Mouse (Mus musculus) liver, adult 2 months (tissue): ENCODE measurements around the gene Ube2g2. TPM values are rescaled to one million over a fixed set of nuclear protein-coding genes. Genes with fewer than 3 reads are reported as not detected.

Source experiments
- DNase-seq: peaks from one replicate; pipeline ENCODE4 v3.0.0-alpha.2; 2011; ENCODE audit warnings: low read depth, low spot score; ENCODE audit errors: extremely low read depth
- H3K27ac ChIP-seq: fragments of 200-500 bp; replicated peaks from 2 replicates; pipeline ENCODE4 v1.5.1; 2012; ENCODE audit warnings: low read depth, mild to moderate bottlenecking, control low read depth, inconsistent platforms, low read length; ENCODE audit not compliant: insufficient read depth
- H3K27me3 ChIP-seq: fragments of 200-500 bp; 2 replicates; pipeline ENCODE4 v1.6.1; 2012; ENCODE audit warnings: mild to moderate bottlenecking, moderate library complexity, low read length, inconsistent platforms; ENCODE audit not compliant: control insufficient read depth, insufficient read depth
- H3K36me3 ChIP-seq: fragments of 200-500 bp; 2 replicates; pipeline ENCODE4 v1.6.1; 2012; ENCODE audit warnings: low read length, inconsistent platforms; ENCODE audit not compliant: control insufficient read depth, insufficient read depth
- H3K4me1 ChIP-seq: fragments of 200-500 bp; 2 replicates; pipeline ENCODE4 v1.6.1; 2011; ENCODE audit warnings: low read length; ENCODE audit not compliant: control insufficient read depth, insufficient read depth
- H3K4me3 ChIP-seq: fragments of 200-500 bp; 2 replicates; pipeline ENCODE4 v1.5.1; 2011; ENCODE audit warnings: low read depth, mild to moderate bottlenecking, control low read depth, low read length, moderate library complexity; ENCODE audit not compliant: insufficient read depth
- H3K79me2 ChIP-seq: fragments of 200-500 bp; 2 replicates; pipeline ENCODE4 v1.6.1; 2012; ENCODE audit warnings: inconsistent platforms, mild to moderate bottlenecking, low read length, moderate library complexity; ENCODE audit not compliant: control insufficient read depth, insufficient read depth
- H3K9ac ChIP-seq: fragments of 200-500 bp; 2 replicates; pipeline ENCODE4 v1.6.1; 2012; ENCODE audit warnings: low read depth, mild to moderate bottlenecking, control low read depth, inconsistent platforms, low read length
- CTCF ChIP-seq: fragments of 200-500 bp; IDR thresholded peaks from 2 replicates; pipeline ENCODE4 v1.5.1; 2011; ENCODE audit warnings: low read depth, low read length, control low read depth
- POLR2A ChIP-seq: fragments of 200-500 bp; IDR thresholded peaks from 2 replicates; pipeline ENCODE4 v1.6.1; 2011; ENCODE audit warnings: low read length, control low read depth; ENCODE audit not compliant: insufficient read depth; ENCODE audit errors: extremely low read depth
- WGBS: fragments of 180-500 bp; shearing (Covaris S2); methylation state at CpG from one replicate; pipeline ENCODE4 v1.1.7; 2018; 5-methylcytosine and 5-hydroxymethylcytosine counted together
- polyA plus RNA-seq: library from polyadenylated mRNA; depleted of rRNA; stranded (reverse); fragments of >200 nt; gene quantifications from 2 replicates; pipeline ENCODE4 v1.2.3, GENCODE M21; 2012
- total RNA-seq: library from RNA; depleted of rRNA; stranded (reverse); fragments of >200 nt; gene quantifications from 2 replicates; pipeline ENCODE4 v1.2.3, GENCODE M21; 2014

The Ube2g2 gene
- total and polyA plus RNA-seq, 2 experiments: 21.6 to 30.4 TPM

DNA sequence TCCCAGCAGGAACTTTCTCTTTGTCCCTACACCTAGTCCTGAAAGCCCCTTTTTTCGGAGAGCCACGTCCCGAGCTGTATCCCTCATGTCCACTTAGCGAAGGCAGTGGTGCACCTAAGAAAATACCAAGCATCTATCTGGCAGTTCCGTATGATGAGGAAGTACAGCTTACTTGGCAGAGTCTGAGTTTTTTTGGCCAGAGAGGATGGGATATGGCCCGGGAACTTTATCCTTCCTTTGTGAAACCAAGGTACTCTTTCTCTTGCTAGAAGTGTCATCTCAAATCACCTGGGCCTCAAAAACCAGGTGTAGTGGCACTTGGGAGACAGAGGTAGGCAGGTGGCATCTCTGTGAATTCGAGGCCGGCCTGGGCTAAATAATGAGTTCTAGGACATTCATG is 529 bp upstream of the Ube2g2 start:
- no peak for TF ChIP-seq CTCF
- no peak for TF ChIP-seq POLR2A
- no peak for DNase-seq
- 71% methylated on average over 8 of the region's 8 CpGs for WGBS
- H3K4me3 ChIP-seq: no peak overlapping the region; the same call in 1 of the 2 replicates
- peaks cover 25% of the 10 kb centered on the region for H3K4me1 ChIP-seq
- peaks cover 15% of the 10 kb centered on the region; the same call in 1 of the 2 replicates for H3K79me2 ChIP-seq
- H3K27me3 ChIP-seq: no peaks in the 10 kb centered on the region
- H3K27ac ChIP-seq: peak overlapping the region; percentile 87
- peak overlapping the region; percentile 54; the same call in 1 of the 2 replicates for H3K9ac ChIP-seq
- H3K36me3 ChIP-seq: peaks cover 3% of the 10 kb centered on the region; the same call in 1 of the 2 replicates

DNA sequence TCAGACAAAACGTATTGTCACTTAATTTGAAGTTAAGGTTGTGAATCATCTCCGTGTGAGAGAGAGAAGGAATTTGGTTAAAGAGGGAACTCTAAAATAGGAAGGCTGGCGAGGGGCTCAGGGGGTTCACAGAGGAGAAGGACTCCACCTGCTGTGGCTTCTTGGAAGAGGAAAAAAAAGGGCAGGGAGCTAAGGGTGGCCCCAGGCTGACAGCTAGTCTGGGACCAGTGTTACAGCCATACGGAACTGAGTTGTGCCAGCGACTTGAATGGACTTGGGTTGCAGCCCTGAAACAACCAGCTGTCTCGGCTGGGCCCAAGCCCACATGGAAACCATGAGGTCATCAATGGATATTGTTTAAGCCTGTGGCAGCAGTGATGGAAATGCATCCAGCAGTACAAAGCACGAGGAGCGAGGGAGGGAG is 1.0 kb downstream of the Ube2g2 start:
- Histone ChIP-seq H3K27ac (peak overlapping the region; percentile 17; the same call in 1 of the 2 replicates), H3K4me3 (peak overlapping the region; percentile 99), H3K9ac (peak overlapping the region; percentile 100), H3K79me2 (peaks cover 19% of the 10 kb centered on the region), H3K36me3 (no peaks in the 10 kb centered on the region), H3K27me3 (no peaks in the 10 kb centered on the region), H3K4me1 (peaks cover 29% of the 10 kb centered on the region)
- 4% methylated on average over 8 of the region's 8 CpGs for WGBS
- DNase-seq: peak; percentile 65
- TF ChIP-seq POLR2A: no peak
- TF ChIP-seq CTCF: no peak

DNA sequence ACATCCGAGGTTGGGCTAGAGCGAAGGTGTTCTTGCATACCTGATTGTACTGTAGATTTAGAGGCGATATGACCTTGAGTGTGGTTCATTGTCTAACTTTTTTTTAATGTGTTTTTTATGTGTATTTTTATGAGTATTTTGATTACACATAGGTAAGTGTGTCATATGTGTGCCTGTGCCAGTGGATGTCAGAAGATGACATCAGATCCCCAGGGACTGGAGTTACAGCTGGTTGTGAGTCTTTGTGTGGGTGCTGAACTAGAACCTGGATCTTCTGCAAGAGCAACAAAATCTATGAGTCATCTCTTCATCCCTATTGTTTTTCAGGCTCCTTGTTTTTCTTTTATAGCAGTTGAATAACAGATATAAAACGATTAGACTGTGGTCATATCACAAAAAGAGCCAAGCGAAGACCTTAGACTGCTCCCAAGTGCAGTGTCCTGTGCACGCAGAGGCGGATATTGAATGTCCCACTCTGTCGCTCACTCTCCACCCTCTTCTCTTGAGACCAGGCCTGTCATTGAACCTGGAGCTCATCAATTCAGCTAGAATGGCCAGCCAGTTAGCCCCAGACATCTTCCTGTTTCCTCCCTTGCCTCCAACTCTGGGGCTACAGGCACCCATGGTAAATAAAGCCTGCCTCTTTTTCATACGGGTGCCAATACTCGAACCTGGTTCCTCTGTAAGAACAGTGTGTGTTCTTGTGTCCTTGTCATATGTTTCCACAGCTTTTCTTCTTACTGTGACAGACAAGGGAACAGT is 1.7 kb downstream of the Ube2g2 start:
- Histone ChIP-seq H3K27me3 (no peaks in the 10 kb centered on the region), H3K27ac (peak overlapping the region; percentile 35; the same call in 1 of the 2 replicates), H3K79me2 (peaks cover 24% of the 10 kb centered on the region), H3K36me3 (no peaks in the 10 kb centered on the region), H3K4me1 (peaks cover 29% of the 10 kb centered on the region), H3K9ac (no peak overlapping the region), H3K4me3 (no peak overlapping the region)
- 65% methylated on average over 10 of the region's 10 CpGs for WGBS
- TF ChIP-seq POLR2A (no peak), CTCF (no peak)
- DNase-seq: no peak

DNA sequence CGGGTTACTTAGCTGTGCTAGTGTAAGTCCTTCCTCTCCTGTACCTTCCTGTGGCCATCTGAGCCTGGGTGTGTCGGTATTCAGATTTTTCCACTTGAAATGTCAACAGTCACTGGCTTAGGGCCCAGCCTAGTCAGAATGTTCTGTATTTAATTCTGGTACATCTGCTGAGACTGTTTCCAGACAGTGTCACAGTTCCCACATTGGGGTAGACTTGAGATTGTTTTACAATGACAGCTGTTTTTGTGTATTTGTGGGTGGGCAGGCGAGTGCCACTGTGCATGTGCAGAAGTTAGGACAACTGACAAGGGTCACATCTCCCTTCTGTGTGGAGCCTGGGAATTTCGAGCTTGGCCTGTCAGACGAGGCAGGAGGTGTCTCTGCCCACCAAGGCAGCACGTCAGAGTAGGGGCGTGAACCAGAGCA is 2.5 kb downstream of the Ube2g2 start:
- 35% methylated on average over 7 of the region's 7 CpGs for WGBS
- DNase-seq: peak; percentile 80
- Histone ChIP-seq H3K27me3 (no peaks in the 10 kb centered on the region), H3K9ac (no peak overlapping the region), H3K4me3 (no peak overlapping the region), H3K36me3 (no peaks in the 10 kb centered on the region), H3K79me2 (peaks cover 30% of the 10 kb centered on the region), H3K4me1 (peaks cover 33% of the 10 kb centered on the region), H3K27ac (peak overlapping the region; percentile 35)
- TF ChIP-seq CTCF (no peak), POLR2A (no peak)

DNA sequence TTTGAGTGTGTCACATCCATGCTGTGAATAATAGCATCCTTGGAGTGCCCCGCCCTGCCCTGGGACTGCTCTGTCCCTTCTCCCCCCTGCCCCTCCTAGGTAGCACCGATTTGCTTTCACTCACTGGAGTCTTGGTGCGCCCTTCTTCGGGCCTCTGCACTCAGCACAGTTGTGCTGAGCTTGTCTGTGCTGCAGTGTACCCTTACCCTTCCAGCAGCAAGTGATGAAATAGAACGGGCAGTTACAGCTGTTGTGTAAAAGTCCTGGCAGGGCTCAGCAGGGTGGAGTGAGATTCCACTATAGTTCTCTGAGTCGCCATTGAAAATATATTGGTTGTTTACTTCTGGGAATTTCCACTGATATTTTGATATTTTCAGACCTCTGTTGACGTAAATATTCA is 4.0 kb downstream of the Ube2g2 start:
- peak overlapping the region; percentile 68 for H3K27ac ChIP-seq
- H3K27me3 ChIP-seq: no peaks in the 10 kb centered on the region
- peak overlapping the region; percentile 43 for H3K9ac ChIP-seq
- no peak for TF ChIP-seq CTCF
- no peak for TF ChIP-seq POLR2A
- 37% methylated on average over 7 of the region's 7 CpGs for WGBS
- H3K4me1 ChIP-seq: peaks cover 39% of the 10 kb centered on the region
- H3K79me2 ChIP-seq: peaks cover 40% of the 10 kb centered on the region
- H3K4me3 ChIP-seq: no peak overlapping the region
- no peaks in the 10 kb centered on the region for H3K36me3 ChIP-seq
- peak; percentile 88 for DNase-seq

DNA sequence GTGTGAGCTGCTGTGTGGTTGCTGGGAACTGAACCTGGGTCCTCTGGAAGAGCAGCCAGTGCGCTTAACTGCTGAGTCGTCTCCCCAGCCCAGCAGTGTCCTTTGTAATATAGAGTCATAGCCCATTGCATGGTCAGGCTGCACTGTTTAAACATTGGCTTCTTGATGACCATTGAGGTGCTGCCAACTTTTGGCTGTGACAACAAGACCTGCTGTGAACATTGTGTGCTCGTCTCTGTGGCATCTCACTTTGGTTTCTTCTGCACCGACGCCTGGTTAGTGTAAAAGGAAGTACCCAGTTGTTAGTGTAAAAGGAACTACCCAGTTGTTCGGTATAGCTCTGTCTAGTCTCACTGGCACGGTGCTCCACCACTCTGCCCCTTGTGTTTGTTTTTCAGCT is 4.5 kb downstream of the Ube2g2 start:
- no peak for TF ChIP-seq POLR2A
- TF ChIP-seq CTCF: no peak
- peak overlapping the region; percentile 68 for H3K27ac ChIP-seq
- H3K4me1 ChIP-seq: peaks cover 39% of the 10 kb centered on the region
- WGBS: 6% methylated on average over 7 of the region's 7 CpGs
- H3K4me3 ChIP-seq: no peak overlapping the region
- DNase-seq: peak; percentile 96
- peaks cover 46% of the 10 kb centered on the region for H3K79me2 ChIP-seq
- H3K9ac ChIP-seq: no peak overlapping the region
- no peaks in the 10 kb centered on the region for H3K27me3 ChIP-seq
- H3K36me3 ChIP-seq: 0 out of 2 replicates have a peak, but pooled peaks cover 2% of the 10 kb centered on the region
